Mouse (Mus musculus): ENCODE data around the gene Usp17la.
"Not testable (repeated sequence)": the region's sequence is repeated elsewhere in the genome, so short reads cannot be mapped to it uniquely, and the experiment has no call there.

Gene Usp17la

GRCm38 (mm10) chr7:104856709-104857108 lies at the start of gene Usp17la:
TSS of gene Usp17la (plus strand) at chr7:104857009.
- not testable (repeated sequence) for DNase-seq

GRCm38 (mm10) chr7:104810335-104810734 lies 46.5 kb upstream of the Usp17la start:
- DNase-seq, result not testable (repeated sequence)

GRCm38 (mm10) chr7:104842503-104842902 lies 14.3 kb upstream of the Usp17la start, which contains the start of gene Usp17lb:
TSS of gene Usp17lb (minus strand) at chr7:104842603.
- DNase-seq, result no peak

GRCm38 (mm10) chr7:104843731-104844287 lies 13.0 kb upstream of the Usp17la start:
- DNase-seq, result no peak

- DNase-seq, result not testable (repeated sequence)
Observed at GRCm38 (mm10) chr7:104851546-104851945, 5.3 kb upstream of the Usp17la start.

GRCm38 (mm10) chr7:104855248-104855750 lies 1.5 kb upstream of the Usp17la start:
- DNase-seq, result no peak

- DNase-seq, result no peak
Observed at GRCm38 (mm10) chr7:104857683-104858082, 874 bp downstream of the Usp17la start.

- DNase-seq, result no peak
Observed at GRCm38 (mm10) chr7:104861381-104861780, 4.6 kb downstream of the Usp17la start.

GRCm38 (mm10) chr7:104877731-104878130 lies 20.9 kb downstream of the Usp17la start, which contains the start of gene Olfr665:
TSS of gene Olfr665 (plus strand) at chr7:104878031.
- DNase-seq, result no peak

GRCm38 (mm10) chr7:104895852-104896251 lies 39.0 kb downstream of the Usp17la start, which contains the start of gene Olfr666:
TSS of gene Olfr666 (minus strand) at chr7:104895952.
- DNase-seq, result no peak
